In the genomic region with DNA sequence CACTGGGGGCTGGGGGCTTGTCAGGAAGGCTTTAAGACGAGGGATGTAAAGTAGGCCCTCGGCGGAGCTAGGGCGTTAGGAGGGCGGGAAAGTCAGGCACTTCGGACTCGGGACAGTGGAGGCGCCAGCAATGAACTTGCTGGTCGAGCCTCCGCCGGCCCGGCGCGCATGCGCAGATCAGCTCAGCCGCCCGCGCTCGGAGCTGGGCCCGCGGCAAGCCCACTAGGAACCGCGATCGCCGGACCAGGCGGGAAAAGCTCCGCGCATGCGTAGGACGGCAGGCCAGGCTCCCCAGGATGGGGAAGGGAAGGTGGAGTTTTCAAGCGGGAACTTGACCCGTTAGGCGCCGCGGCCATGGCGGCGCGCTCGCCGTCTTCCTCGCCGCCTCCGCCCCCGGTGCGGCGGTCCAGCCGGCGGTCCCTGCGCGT, we compare ENCODE assay signal across 8 mouse cellular contexts. TPM values are rescaled to one million over a fixed set of nuclear protein-coding genes. Genes with fewer than 3 reads are reported as not detected.
DNase-seq lines count a peak whose midpoint lies in the region; ATAC-seq and TF ChIP-seq lines count a peak whose summit lies in the region.

A gene (plus strand): TSS at position 199 of the 428 bp plus-strand sequence.

- peak within 1 kb of the TSS; percentile 91 for H3K27ac ChIP-seq in forebrain, embryonic 12.5 days
- H3K27ac ChIP-seq in heart, postnatal 0 days (ENCODE audit: low read depth): peak within 1 kb of the TSS; percentile 82
- no peak within 1 kb of the TSS for H3K27ac ChIP-seq in liver, embryonic 14.5 days
- peak within 1 kb of the TSS; percentile 92 for H3K27ac ChIP-seq in stomach, embryonic 15.5 days

- TF ChIP-seq EP300 in heart, postnatal 0 days (IDR thresholded peaks at IDR 0.05; ENCODE audit: low read depth): no peak
- TF ChIP-seq EP300 in liver, embryonic 14.5 days (IDR thresholded peaks at IDR 0.05; ENCODE audit: low read depth): no peak

- peak within 1 kb of the TSS; percentile 72 for H3K4me3 ChIP-seq in forebrain, embryonic 12.5 days (replicated peaks)
- H3K4me3 ChIP-seq in heart, postnatal 0 days (ENCODE audit: low read depth, low read length): peak within 1 kb of the TSS; percentile 76
- peak within 1 kb of the TSS; percentile 61 to 63 for H3K4me3 ChIP-seq in liver, embryonic 14.5 days (ENCODE audit: insufficient read depth in 1 of 2, low read depth in 2 of 2, low read length in 2 of 2)
- H3K4me3 ChIP-seq in stomach, embryonic 15.5 days (replicated peaks): peak within 1 kb of the TSS; percentile 80

- H3K4me2 ChIP-seq in forebrain, embryonic 12.5 days: peak within 1 kb of the TSS; percentile 79
- H3K4me2 ChIP-seq in heart, postnatal 0 days (ENCODE audit: low read depth, low read length): peak within 1 kb of the TSS; percentile 81
- peak within 1 kb of the TSS; percentile 70 for H3K4me2 ChIP-seq in liver, embryonic 14.5 days (ENCODE audit: low read depth)
- peak within 1 kb of the TSS; percentile 78 for H3K4me2 ChIP-seq in stomach, embryonic 15.5 days

- peak within 1 kb of the TSS; percentile 92 for H3K9ac ChIP-seq in forebrain, embryonic 12.5 days
- H3K9ac ChIP-seq in heart, postnatal 0 days (replicated peaks; ENCODE audit: low read depth, low read length): peak within 1 kb of the TSS; percentile 77
- peak within 1 kb of the TSS; percentile 58 for H3K9ac ChIP-seq in liver, embryonic 14.5 days (replicated peaks)
- H3K9ac ChIP-seq in stomach, embryonic 15.5 days: peak within 1 kb of the TSS; percentile 90

- WGBS in forebrain, embryonic 12.5 days: under 1% methylated on average over 50 of the region's 50 CpGs
- under 1% methylated on average over 50 of the region's 50 CpGs for WGBS in heart, postnatal 0 days
- WGBS in liver, embryonic 14.5 days (ENCODE audit: insufficient replicate concordance): under 1% methylated on average over 49 of the region's 50 CpGs
- WGBS in stomach, embryonic 15.5 days: under 1% methylated on average over 50 of the region's 50 CpGs

- H3K9me3 ChIP-seq in forebrain, embryonic 12.5 days: no peaks in the 10 kb centered on the region
- H3K9me3 ChIP-seq in heart, postnatal 0 days (replicated peaks; ENCODE audit: control insufficient read depth, low read length): no peaks in the 10 kb centered on the region
- no peaks in the 10 kb centered on the region for H3K9me3 ChIP-seq in liver, embryonic 14.5 days (ENCODE audit: control insufficient read depth, low read length)
- H3K9me3 ChIP-seq in stomach, embryonic 15.5 days: no peaks in the 10 kb centered on the region

- no peak for TF ChIP-seq CTCF in heart, postnatal 0 days (IDR thresholded peaks at IDR 0.05; ENCODE audit: low read depth)
- no peak for TF ChIP-seq CTCF in liver, embryonic 14.5 days (IDR thresholded peaks at IDR 0.05; ENCODE audit: low read depth)

- no peaks in the 10 kb centered on the region for H3K27me3 ChIP-seq in forebrain, embryonic 12.5 days
- no peaks in the 10 kb centered on the region for H3K27me3 ChIP-seq in heart, postnatal 0 days (ENCODE audit: control insufficient read depth, insufficient read depth, low read length)
- no peaks in the 10 kb centered on the region; the same call in 1 of the 2 replicates for H3K27me3 ChIP-seq in liver, embryonic 14.5 days (ENCODE audit: control insufficient read depth, insufficient read depth, low read length)
- no peaks in the 10 kb centered on the region for H3K27me3 ChIP-seq in stomach, embryonic 15.5 days (replicated peaks)

- no peaks in the 10 kb centered on the region for H3K36me3 ChIP-seq in forebrain, embryonic 12.5 days (replicated peaks)
- H3K36me3 ChIP-seq in heart, postnatal 0 days (replicated peaks; ENCODE audit: control insufficient read depth, insufficient read depth, low read length): no peaks in the 10 kb centered on the region
- no peaks in the 10 kb centered on the region for H3K36me3 ChIP-seq in liver, embryonic 14.5 days (replicated peaks; ENCODE audit: control insufficient read depth, insufficient read depth, low read depth)
- H3K36me3 ChIP-seq in stomach, embryonic 15.5 days: no peaks in the 10 kb centered on the region

- DNase-seq in c-Kit-positive CD71-positive TER-119-positive erythroid progenitor cells, embryonic 14.5 days (ENCODE audit: low spot score): peak; percentile 62
- DNase-seq in heart, postnatal 0 days (ENCODE audit: low spot score): peak; percentile 85
- peak; percentile 95 to 96 for DNase-seq in kidney, postnatal 36 days
- DNase-seq in liver, embryonic 14.5 days (ENCODE audit: low read depth in 3 of 3, low spot score in 3 of 3): peak; percentile 46 to 51 (median 48)
- DNase-seq in neural tube, embryonic 10.5 days (ENCODE audit: extremely low spot score, low spot score): peak; percentile 95

- H3K4me1 ChIP-seq in forebrain, embryonic 12.5 days: peaks cover 7% of the 10 kb centered on the region; the same call in 1 of the 2 replicates
- no peaks in the 10 kb centered on the region for H3K4me1 ChIP-seq in heart, postnatal 0 days (ENCODE audit: control insufficient read depth, insufficient read depth)
- peaks cover 3 to 4% of the 10 kb centered on the region in 2 experiments; a peak in 1 of 4 replicates for H3K4me1 ChIP-seq in liver, embryonic 14.5 days (replicated peaks; ENCODE audit: control insufficient read depth in 2 of 2, insufficient read depth in 2 of 2, low read length in 1 of 2)
- H3K4me1 ChIP-seq in stomach, embryonic 15.5 days: no peaks in the 10 kb centered on the region

- peak; percentile 72 for ATAC-seq in CD4-positive, CD25-positive, alpha-beta regulatory T cell, adult 4 months
- peak; percentile 97 for ATAC-seq in forebrain, embryonic 12.5 days (ENCODE audit: low FRiP score)
- peak; percentile 92 for ATAC-seq in heart, postnatal 0 days (ENCODE audit: insufficient read depth, low read depth)
- peak; percentile 88 for ATAC-seq in liver, embryonic 14.5 days (ENCODE audit: insufficient read depth)
- ATAC-seq in stomach, embryonic 15.5 days (ENCODE audit: insufficient read depth, low FRiP score, low read depth): peak; percentile 89

RNA-seq across cellular contexts. Expression of the gene that starts here (rescaled TPM):
- 1 to 10 TPM; 3.2 to 4.1 TPM for polyA plus RNA-seq in CD4-positive, CD25-positive, alpha-beta regulatory T cell, adult 4 months (2017; shearing (Covaris generic))
- 11.3 and 12.2 TPM in 2 replicates for polyA plus RNA-seq in forebrain, embryonic 12.5 days (2016; fragmentation: Nextera tagmentation; extraction: Ambion mirVana)
- total RNA-seq in heart, postnatal 0 days (2014; rRNA removed; ENCODE audit: low replicate concordance): 5.8 and 16.1 TPM in 2 replicates
- polyA plus RNA-seq in heart, postnatal 0 days (2015; fragmentation: Nextera tagmentation; extraction: Ambion mirVana): 3.2 and 3.3 TPM in 2 replicates
- 1.1 and 1.7 TPM in 2 replicates for polyA plus RNA-seq in liver, embryonic 14.5 days (2012; rRNA removed)
- 1.5 and 1.6 TPM in 2 replicates for polyA plus RNA-seq in liver, embryonic 14.5 days (2014; fragmentation: Nextera tagmentation; extraction: Ambion mirVana)
- 11.2 and 12.5 TPM in 2 replicates for polyA plus RNA-seq in stomach, embryonic 15.5 days (2015; fragmentation: Nextera tagmentation; extraction: Ambion mirVana)
